Mouse (Mus musculus): ENCODE measurements around the gene Ick.

DNA sequence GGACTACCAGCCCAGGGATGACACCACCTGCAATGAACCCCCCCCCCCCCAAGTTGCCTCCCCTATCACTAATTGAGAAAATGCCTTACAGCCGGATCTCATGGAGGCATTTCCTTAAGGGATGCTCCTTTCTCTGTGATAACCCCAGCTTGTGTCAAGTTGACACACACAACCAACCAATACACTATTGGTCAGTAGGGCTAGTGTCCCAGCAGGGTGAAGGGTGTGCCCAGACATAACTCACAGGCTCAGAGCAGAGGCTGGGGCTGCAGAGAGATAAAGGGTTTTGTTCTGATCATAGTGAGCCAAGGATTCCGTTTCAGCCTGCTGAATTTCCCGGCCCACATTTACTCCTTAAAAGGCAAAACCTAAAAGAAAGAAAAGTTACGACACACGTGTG, 38.5 kb upstream of the Ick start:
- TF ChIP-seq POLR2A (IDR thresholded peaks at IDR 0.05; ENCODE audit: borderline replicate concordance, insufficient read depth, low read length) (no peak), CTCF (IDR thresholded peaks at IDR 0.05; ENCODE audit: borderline replicate concordance, insufficient read depth, low read depth, low read length) (no peak)

Measured in cerebellum, adult 2 months (tissue).